Mouse (Mus musculus) liver, embryonic 15.5 days (tissue): ENCODE measurements at regions not wholly inside any gene's neighbourhood (a gene's known extent, or its start where the extent isn't known, plus 50 kb on each side); places are given as distances from the start of the nearest gene placed in this dataset.

Source experiments
- ATAC-seq: fragments of 200-750 bp; cut with Nextera tagmentation; 2 replicates; pipeline ENCODE4 v1.8.0; 2017; ENCODE audit warnings: moderate number of reproducible peaks, mild to moderate bottlenecking, moderate library complexity; ENCODE audit not compliant: insufficient read depth
- H3K27ac ChIP-seq: fragments of 300-500 bp; sonication (generic); replicated peaks from 2 replicates; pipeline ENCODE4 v1.5.1; 2015; ENCODE audit warnings: mild to moderate bottlenecking, inconsistent platforms
- H3K27me3 ChIP-seq: fragments of 300-500 bp; sonication (generic); 2 replicates; pipeline ENCODE4 v1.6.1; 2015; ENCODE audit warnings: mild to moderate bottlenecking, inconsistent platforms
- H3K36me3 ChIP-seq: fragments of 300-500 bp; sonication (generic); replicated peaks from 2 replicates; pipeline ENCODE4 v1.6.1; 2015; ENCODE audit warnings: moderate library complexity, mild to moderate bottlenecking, inconsistent platforms
- H3K4me1 ChIP-seq: fragments of 300-500 bp; sonication (generic); replicated peaks from 2 replicates; pipeline ENCODE4 v1.6.1; 2015; ENCODE audit warnings: inconsistent platforms
- H3K4me2 ChIP-seq: fragments of 300-500 bp; sonication (generic); 2 replicates; pipeline ENCODE4 v1.6.1; 2015; ENCODE audit warnings: moderate library complexity, mild to moderate bottlenecking, inconsistent platforms
- H3K4me3 ChIP-seq: fragments of 300-500 bp; sonication (generic); replicated peaks from 2 replicates; pipeline ENCODE4 v1.5.1; 2015; ENCODE audit warnings: mild to moderate bottlenecking, inconsistent platforms
- H3K9ac ChIP-seq: fragments of 300-500 bp; sonication (generic); 2 replicates; pipeline ENCODE4 v1.6.1; 2015; ENCODE audit warnings: moderate library complexity, mild to moderate bottlenecking, inconsistent platforms
- H3K9me3 ChIP-seq: fragments of 300-500 bp; sonication (generic); replicated peaks from 2 replicates; pipeline ENCODE4 v1.6.1; 2016; ENCODE audit warnings: inconsistent platforms
- WGBS: fragments of 180-500 bp; shearing (Covaris S2); methylation state at CpG from one replicate; pipeline ENCODE4 v1.1.7; 2015; ENCODE audit warnings: mixed read lengths; ENCODE audit not compliant: insufficient replicate concordance; 5-methylcytosine and 5-hydroxymethylcytosine counted together

DNA sequence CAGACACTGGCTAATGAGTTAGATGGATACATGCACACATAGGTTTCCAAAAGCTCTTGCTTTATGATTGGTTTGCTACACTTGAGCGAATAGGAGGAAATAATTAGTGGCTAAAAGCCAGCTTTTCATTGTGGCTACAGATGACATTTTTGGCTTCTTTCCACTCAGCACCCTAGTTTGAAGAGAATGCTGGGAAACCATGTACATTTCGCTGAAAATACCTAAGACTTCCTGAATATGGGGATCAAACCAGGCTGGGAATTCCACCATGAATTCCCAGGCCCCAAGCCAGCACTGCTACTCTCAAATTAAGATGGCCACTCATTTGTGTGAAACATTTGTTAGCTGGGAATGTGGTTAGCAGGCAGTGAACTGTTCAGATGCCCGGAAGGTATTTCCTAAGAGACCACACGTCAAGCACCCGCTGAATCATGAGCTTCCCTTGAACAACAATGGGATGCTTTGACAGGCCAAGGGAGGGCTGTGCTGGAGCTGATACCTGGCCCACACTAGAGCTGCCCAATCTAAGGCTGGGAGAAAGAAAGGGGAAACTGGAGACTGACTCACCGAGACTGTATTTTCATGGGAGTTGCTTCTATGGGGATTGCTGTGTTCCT, 195.5 kb downstream of the Foxa2 start:
- Histone ChIP-seq H3K4me3 (no peak overlapping the region), H3K4me2 (no peak overlapping the region), H3K27me3 (no peaks in the 10 kb centered on the region), H3K36me3 (no peaks in the 10 kb centered on the region), H3K9ac (no peak overlapping the region), H3K27ac (no peak overlapping the region), H3K9me3 (no peaks in the 10 kb centered on the region), H3K4me1 (no peaks in the 10 kb centered on the region)
- ATAC-seq, result no peak
- WGBS, result 50% methylated on average over 6 of the region's 6 CpGs

DNA sequence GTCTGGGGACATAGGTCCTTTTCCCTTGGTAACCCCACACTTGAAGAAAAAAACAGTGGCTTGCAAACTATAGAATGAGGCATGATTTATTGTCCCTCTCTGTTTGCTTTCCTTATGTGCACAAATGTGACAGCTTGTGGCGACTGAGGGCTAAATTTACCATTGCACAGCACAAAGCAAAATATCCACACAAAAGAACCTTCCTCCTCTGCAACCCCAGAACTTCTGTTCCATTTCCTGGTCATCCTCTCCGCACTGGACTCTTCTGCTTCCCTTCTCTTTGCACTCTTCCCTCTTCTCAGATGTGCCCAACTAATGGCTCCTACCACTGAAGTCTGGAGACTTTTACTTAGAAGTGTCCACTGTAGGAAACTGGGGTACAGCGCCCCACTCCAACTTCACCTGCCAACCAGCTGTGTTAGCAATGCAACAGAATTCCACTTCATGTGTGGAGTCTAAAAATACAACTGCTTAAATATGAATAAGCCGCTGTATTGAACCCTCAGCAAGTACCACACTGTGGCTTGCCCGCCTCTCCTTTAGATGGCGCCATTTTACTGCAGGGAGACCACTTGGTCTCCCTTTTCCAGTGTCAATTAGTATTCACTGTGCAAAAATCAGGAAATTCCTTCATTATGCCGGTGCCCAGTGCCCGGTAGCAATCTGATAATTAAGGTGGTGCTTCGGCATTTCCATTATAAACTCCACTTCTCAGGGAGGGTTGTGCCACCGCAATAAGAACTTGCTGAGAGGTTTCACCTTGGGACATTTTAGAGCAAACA, 199.6 kb downstream of the Foxa2 start:
- no peak overlapping the region for H3K4me2 ChIP-seq
- no peaks in the 10 kb centered on the region for H3K36me3 ChIP-seq
- H3K4me1 ChIP-seq, result no peaks in the 10 kb centered on the region
- H3K9ac ChIP-seq, result no peak overlapping the region
- ATAC-seq, result no peak
- H3K27ac ChIP-seq, result no peak overlapping the region
- no peaks in the 10 kb centered on the region for H3K27me3 ChIP-seq
- no peak overlapping the region for H3K4me3 ChIP-seq
- 24% methylated on average over 10 of the region's 10 CpGs for WGBS
- no peaks in the 10 kb centered on the region for H3K9me3 ChIP-seq

DNA sequence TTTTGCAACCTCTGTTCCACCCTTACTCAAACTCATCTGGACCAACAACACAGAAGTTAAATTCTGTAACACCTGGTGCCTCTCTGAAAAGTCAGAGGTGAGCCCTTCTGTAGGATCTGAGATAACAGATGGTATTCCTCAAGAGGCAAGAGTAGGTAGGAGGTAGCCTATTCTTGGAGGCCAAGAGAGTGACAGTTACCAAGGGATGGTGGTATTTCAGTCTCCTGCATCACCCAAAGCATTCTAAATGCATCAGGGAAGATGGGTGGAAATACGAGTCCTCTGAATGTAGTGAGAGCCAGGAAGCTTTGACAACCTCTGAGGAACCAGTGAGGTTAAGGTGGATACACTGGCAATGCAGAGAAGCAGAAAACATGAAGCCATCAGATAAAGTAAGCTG, 201.5 kb downstream of the Foxa2 start:
- Histone ChIP-seq H3K9me3 (no peaks in the 10 kb centered on the region), H3K9ac (no peak overlapping the region), H3K4me2 (no peak overlapping the region), H3K4me1 (no peaks in the 10 kb centered on the region), H3K27ac (no peak overlapping the region), H3K36me3 (no peaks in the 10 kb centered on the region), H3K4me3 (no peak overlapping the region), H3K27me3 (no peaks in the 10 kb centered on the region)
- 38% methylated on average over 1 of the region's 1 CpGs for WGBS
- no peak for ATAC-seq

DNA sequence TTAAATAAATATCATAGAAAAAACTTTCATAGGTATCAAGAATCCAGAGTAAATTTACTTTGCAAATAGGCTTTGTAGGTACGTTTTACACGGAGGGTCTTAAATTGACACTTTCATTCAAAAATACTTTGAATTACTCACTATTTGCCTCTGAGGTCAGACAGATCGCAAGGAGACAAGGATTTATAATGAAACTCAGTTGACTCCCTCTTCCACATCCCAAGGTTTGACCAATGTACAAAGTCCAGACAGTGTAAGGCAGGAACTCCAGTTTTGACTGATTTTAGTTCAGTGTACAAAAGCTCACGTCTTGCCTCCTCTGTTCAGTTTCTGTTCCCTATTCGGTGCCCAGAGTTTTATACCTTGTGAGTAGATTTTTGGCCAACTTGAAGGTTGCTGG, 205.8 kb downstream of the Foxa2 start:
- WGBS, result 53% methylated on average over 5 of the region's 5 CpGs

DNA sequence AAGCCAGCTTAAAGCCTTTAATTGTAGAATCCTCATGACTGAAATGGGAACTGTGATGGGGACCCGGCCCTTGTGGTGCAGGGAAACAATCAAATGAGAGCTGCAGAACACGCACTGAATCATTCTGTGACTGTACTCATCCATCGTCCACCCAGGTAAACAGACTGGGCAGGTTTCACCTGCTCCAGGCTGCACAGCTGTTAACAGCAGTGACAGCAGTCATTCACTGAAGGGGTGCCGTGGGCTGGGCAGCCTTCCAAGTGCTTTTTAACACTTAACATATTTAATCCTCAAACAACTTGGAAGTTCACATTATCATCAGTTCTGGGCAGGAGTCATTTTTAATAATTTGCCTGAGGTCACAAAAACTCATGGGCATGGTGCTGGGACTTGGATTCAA, 208.2 kb downstream of the Foxa2 start:
- Histone ChIP-seq H3K27me3 (no peaks in the 10 kb centered on the region), H3K9ac (no peak overlapping the region), H3K4me2 (no peak overlapping the region), H3K27ac (no peak overlapping the region), H3K4me1 (no peaks in the 10 kb centered on the region), H3K36me3 (no peaks in the 10 kb centered on the region), H3K4me3 (no peak overlapping the region), H3K9me3 (no peaks in the 10 kb centered on the region)
- 52% methylated on average over 4 of the region's 4 CpGs for WGBS
- ATAC-seq, result no peak

More for the DNA sequence above, 205.8 kb downstream of the Foxa2 start:
- Histone ChIP-seq H3K9ac (no peak overlapping the region), H3K4me1 (no peaks in the 10 kb centered on the region), H3K4me2 (no peak overlapping the region), H3K36me3 (no peaks in the 10 kb centered on the region), H3K4me3 (no peak overlapping the region), H3K27me3 (no peaks in the 10 kb centered on the region), H3K27ac (no peak overlapping the region), H3K9me3 (no peaks in the 10 kb centered on the region)
- ATAC-seq, result no peak

DNA sequence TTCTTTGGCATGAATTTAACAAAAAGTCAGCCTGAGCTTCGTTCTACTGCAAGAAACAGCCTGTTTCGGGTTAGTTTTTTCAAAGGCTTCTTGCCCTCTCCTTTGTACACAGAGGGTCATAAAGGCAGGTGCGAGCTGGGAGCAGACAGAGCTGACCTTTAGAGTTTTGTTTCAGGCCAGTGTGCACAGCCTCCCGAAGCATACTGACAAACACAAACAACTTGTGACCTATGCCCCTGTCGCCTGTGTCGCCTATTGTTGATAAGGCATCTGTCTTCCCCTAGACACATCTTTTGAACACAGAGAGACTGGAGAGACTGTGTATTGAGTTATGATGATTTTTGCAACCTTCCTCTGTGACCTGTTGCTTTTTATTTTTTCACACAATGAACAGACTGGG, 216.2 kb downstream of the Foxa2 start:
- Histone ChIP-seq H3K27me3 (no peaks in the 10 kb centered on the region), H3K4me1 (no peaks in the 10 kb centered on the region), H3K36me3 (no peaks in the 10 kb centered on the region), H3K27ac (no peak overlapping the region), H3K9ac (no peak overlapping the region), H3K4me3 (no peak overlapping the region), H3K4me2 (no peak overlapping the region), H3K9me3 (no peaks in the 10 kb centered on the region)
- ATAC-seq, result no peak
- 32% methylated on average over 6 of the region's 6 CpGs for WGBS

DNA sequence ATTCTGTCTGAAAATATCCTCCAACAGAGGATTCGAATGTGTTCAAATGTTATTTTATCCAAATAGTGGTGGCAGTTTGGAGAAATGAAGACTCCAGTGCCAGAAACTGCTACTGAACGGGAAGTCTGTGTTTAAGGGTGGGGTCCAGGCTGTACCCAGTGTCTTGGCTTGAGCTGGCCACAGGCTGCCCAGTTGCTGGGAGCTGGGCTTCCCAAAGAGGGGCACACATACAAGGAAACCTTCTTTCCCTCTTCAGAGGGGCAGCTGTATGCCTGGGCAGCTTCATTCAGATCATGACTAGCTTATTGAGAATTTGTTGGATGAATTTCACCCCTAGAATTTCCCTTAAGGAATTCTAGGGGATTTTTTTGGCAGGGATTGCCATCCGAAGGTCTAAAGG, 229.8 kb downstream of the Foxa2 start:
- Histone ChIP-seq H3K4me3 (no peak overlapping the region), H3K27me3 (no peaks in the 10 kb centered on the region), H3K36me3 (no peaks in the 10 kb centered on the region), H3K9ac (no peak overlapping the region), H3K9me3 (no peaks in the 10 kb centered on the region), H3K4me1 (no peaks in the 10 kb centered on the region), H3K27ac (no peak overlapping the region), H3K4me2 (no peak overlapping the region)
- 53% methylated on average over 3 of the region's 3 CpGs for WGBS
- ATAC-seq, result no peak

DNA sequence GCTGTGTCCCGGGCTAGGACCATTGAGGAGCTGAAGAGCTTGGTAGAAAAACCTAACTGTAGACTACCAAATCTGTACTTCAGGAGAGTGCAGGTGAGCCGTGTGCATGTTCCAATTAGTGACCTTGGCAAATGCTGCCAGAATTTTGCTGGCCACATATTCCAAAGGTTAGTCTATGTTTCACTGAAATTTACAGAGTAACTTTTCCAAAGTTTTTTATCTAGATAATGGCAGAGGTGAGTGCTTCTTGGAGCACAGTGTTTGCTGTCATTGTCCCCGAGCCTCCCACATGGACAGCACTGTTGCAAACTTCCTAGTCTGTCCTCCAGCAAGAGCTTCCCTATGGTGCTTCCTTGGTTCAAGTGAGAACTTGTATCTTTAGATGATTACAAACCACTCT, 232.5 kb downstream of the Foxa2 start:
- no peaks in the 10 kb centered on the region for H3K9me3 ChIP-seq
- no peak for ATAC-seq

DNA sequence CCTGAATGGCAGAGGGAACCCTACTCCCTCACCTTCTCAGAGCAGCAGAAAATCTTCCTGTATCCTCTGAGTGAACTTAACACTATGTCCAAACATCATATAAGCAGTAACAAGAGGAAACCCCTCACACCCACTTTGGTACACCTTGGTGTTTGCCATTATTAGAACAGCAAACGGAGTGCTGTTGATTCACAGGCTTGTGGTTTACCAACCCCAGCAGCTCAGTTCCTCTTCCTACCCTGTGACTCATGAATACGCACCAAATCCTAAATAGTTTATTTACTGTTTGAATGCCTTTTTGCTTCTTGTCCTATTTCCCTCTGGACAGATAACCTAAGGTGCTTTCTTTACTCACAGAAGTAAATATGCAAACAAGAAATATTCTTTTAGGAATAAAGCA, 233.3 kb downstream of the Foxa2 start:
- Histone ChIP-seq H3K4me3 (no peak overlapping the region), H3K36me3 (no peaks in the 10 kb centered on the region), H3K9me3 (no peaks in the 10 kb centered on the region), H3K9ac (no peak overlapping the region), H3K4me1 (no peaks in the 10 kb centered on the region), H3K27ac (no peak overlapping the region), H3K4me2 (no peak overlapping the region), H3K27me3 (no peaks in the 10 kb centered on the region)
- WGBS, result 14% methylated on average over 2 of the region's 2 CpGs
- ATAC-seq, result no peak

More for the DNA sequence above, 232.5 kb downstream of the Foxa2 start:
- Histone ChIP-seq H3K9ac (no peak overlapping the region), H3K36me3 (no peaks in the 10 kb centered on the region), H3K4me1 (no peaks in the 10 kb centered on the region), H3K27ac (no peak overlapping the region), H3K4me3 (no peak overlapping the region), H3K27me3 (no peaks in the 10 kb centered on the region), H3K4me2 (no peak overlapping the region)
- WGBS, result 43% methylated on average over 3 of the region's 3 CpGs

DNA sequence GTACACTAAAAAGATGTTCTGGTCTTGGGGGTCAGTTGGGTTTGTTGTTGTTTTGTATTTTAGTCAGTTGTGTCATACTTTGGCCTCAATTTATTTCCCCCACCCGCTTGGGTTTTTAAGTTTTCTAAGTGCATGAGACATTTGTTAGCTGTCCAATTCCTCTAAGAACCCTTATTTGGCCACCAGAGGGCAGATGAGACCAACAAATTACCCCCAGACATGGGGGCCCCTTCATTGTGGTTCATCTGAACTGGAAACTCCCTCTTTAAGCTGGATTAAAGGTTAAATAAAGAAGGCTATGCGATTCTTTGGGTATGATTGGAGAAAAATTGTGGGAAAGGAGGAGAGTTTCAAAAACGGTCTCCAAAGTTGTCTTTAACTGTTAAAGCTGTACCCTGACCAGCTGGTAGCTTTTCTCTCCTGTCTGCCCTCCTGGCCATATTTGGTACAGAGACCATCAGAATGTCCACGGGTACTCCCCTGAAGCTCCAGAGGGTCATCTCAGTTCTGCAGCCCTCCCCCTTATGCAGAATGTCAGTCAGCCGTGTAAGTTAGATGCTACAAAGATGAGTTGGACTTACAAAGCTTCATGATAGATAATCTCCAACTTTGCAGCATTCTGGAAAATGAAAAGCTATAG, 238.6 kb downstream of the Foxa2 start:
- no peak for ATAC-seq
- H3K9me3 ChIP-seq, result no peaks in the 10 kb centered on the region
- H3K4me3 ChIP-seq, result no peak overlapping the region
- no peak overlapping the region for H3K27ac ChIP-seq
- no peak overlapping the region for H3K9ac ChIP-seq
- no peak overlapping the region for H3K4me2 ChIP-seq
- no peaks in the 10 kb centered on the region for H3K4me1 ChIP-seq
- no peaks in the 10 kb centered on the region for H3K27me3 ChIP-seq
- H3K36me3 ChIP-seq, result no peaks in the 10 kb centered on the region
- 31% methylated on average over 5 of the region's 5 CpGs for WGBS

DNA sequence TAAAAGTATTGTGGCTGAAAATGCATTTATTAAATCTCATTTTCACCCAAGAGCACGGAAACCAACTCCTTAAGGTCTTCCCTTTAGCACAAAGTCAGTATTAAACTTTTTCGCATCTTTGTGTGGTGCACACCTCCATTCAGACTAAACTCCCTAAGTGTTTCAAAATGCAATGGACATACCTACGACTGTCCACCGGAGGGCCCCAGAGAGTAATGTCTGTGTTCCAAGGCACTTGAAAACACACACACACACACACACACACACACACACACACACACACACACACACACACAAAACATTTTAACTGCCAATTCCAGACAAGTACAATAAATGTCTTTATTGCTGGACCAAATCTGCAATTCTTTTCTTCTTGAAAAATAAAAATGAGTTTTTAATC, 243.7 kb downstream of the Foxa2 start:
- Histone ChIP-seq H3K27ac (no peak overlapping the region), H3K36me3 (no peaks in the 10 kb centered on the region), H3K9me3 (no peaks in the 10 kb centered on the region), H3K27me3 (no peaks in the 10 kb centered on the region), H3K4me1 (no peaks in the 10 kb centered on the region), H3K9ac (no peak overlapping the region), H3K4me3 (no peak overlapping the region), H3K4me2 (no peak overlapping the region)
- 10% methylated on average over 4 of the region's 4 CpGs for WGBS
- ATAC-seq, result no peak
